Mouse (Mus musculus) C2C12 (cell line): ENCODE results near the gene Usp21. TPM values are rescaled to one million over a fixed set of nuclear protein-coding genes. Genes with fewer than 3 reads are reported as not detected.

Source experiments
- H3K27me3 ChIP-seq: one replicate; pipeline ENCODE4 v1.6.1; 2011; ENCODE audit not compliant: control insufficient read depth, insufficient read depth, insufficient read length
- H3K36me3 ChIP-seq: one replicate; pipeline ENCODE4 v1.6.1; 2011; ENCODE audit not compliant: control insufficient read depth, insufficient read depth
- H3K4me3 ChIP-seq: one replicate; pipeline ENCODE4 v1.5.1; 2011; ENCODE audit warnings: mild to moderate bottlenecking, control low read depth; ENCODE audit not compliant: poor library complexity, insufficient read depth, severe bottlenecking
- H3K79me2 ChIP-seq: one replicate; pipeline ENCODE4 v1.6.1; 2011; ENCODE audit not compliant: control insufficient read depth, insufficient read depth
- H3K79me3 ChIP-seq: one replicate; pipeline ENCODE4 v1.6.1; 2011; ENCODE audit warnings: low read depth, control low read depth
- H3ac ChIP-seq: one replicate; pipeline ENCODE3; 2011; ENCODE audit warnings: low read depth; ENCODE audit not compliant: control insufficient read depth, insufficient read length
- CEBPB ChIP-seq: IDR thresholded peaks from one replicate; pipeline ENCODE4 v1.6.1; 2011; ENCODE audit warnings: low read depth, mild to moderate bottlenecking, control low read depth, moderate library complexity
- CTCF ChIP-seq: IDR thresholded peaks from one replicate; pipeline ENCODE4 v1.5.1; 2011; ENCODE audit not compliant: control insufficient read depth, insufficient read depth, insufficient read length
- FOSL1 ChIP-seq: IDR thresholded peaks from one replicate; pipeline ENCODE4 v1.8.0; 2011; ENCODE audit warnings: mild to moderate bottlenecking, low read length; ENCODE audit not compliant: poor library complexity, insufficient read depth, severe bottlenecking
- MAX ChIP-seq: IDR thresholded peaks from one replicate; pipeline ENCODE4 v1.6.1; 2011; ENCODE audit warnings: mild to moderate bottlenecking, control low read depth
- MYOD1 ChIP-seq: IDR thresholded peaks from one replicate; pipeline ENCODE4 v1.6.1; 2011; ENCODE audit warnings: low read depth; ENCODE audit not compliant: control insufficient read depth, insufficient read length
- MYOG ChIP-seq: IDR thresholded peaks from one replicate; pipeline ENCODE4 v1.6.1; 2011; ENCODE audit not compliant: control insufficient read depth, insufficient read length; ENCODE audit errors: extremely low read depth
- USF1 ChIP-seq: IDR thresholded peaks from one replicate; pipeline ENCODE4 v1.6.1; 2011; ENCODE audit warnings: low read depth, mild to moderate bottlenecking, control low read depth, moderate library complexity
- polyA plus RNA-seq: library from polyadenylated mRNA; unstranded; fragments of >200 nt; fragmentation: generic; extraction: Trizol; gene quantifications from one replicate; pipeline ENCODE4 v1.2.1, GENCODE M21; 2012; ENCODE audit warnings: missing spikeins

Gene Usp21
- polyA plus RNA-seq, 1 experiment = 20.6 TPM

DNA sequence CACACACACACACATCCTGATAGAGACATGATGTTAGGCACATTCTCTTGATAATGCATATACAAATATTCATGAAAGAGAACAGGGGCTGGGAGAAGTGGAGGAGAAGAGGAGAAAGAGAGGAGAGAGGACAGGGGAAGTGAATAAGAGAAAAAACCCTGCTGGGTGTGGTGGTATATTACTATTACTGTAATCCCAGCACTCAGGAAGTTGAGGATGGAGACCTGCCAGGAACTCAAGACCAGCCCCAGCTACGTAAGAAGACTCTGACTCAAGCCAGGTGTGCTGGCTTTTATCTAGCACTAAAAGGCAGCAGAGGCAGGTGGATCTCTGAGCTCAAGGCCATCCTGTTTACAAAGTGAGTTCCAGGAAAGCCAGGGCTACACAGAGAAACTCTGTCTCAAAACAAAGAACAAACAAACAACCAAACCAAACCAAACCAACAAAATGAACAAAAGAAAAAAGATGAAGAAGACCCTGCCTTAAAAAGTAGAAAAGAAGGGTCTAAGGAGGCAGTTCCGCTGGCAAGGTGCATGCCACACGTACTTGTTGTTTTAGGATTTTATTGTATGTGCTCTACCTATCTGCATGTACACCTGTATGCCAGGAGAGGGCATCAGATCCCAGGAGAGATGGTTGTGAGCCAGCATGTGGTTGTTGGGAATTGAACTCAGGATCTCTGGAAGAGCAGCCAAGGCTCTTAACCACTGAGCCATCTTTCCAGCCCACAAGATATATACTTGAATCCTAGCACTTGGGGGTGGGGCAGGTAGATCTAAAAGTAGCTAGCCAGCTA, 23.9 kb downstream of the Usp21 start:
- Histone ChIP-seq H3K36me3 (peaks cover 4% of the 10 kb centered on the region), H3K79me3 (no peaks in the 10 kb centered on the region), H3K27me3 (no peaks in the 10 kb centered on the region), H3K79me2 (no peaks in the 10 kb centered on the region), H3K4me3 (no peak overlapping the region), H3ac (no peak overlapping the region)
- TF ChIP-seq MYOG = no peak
- no peak for TF ChIP-seq CEBPB
- no peak for TF ChIP-seq FOSL1
- TF ChIP-seq CTCF = no peak
- TF ChIP-seq MYOD1 = no peak
- no peak for TF ChIP-seq MAX

DNA sequence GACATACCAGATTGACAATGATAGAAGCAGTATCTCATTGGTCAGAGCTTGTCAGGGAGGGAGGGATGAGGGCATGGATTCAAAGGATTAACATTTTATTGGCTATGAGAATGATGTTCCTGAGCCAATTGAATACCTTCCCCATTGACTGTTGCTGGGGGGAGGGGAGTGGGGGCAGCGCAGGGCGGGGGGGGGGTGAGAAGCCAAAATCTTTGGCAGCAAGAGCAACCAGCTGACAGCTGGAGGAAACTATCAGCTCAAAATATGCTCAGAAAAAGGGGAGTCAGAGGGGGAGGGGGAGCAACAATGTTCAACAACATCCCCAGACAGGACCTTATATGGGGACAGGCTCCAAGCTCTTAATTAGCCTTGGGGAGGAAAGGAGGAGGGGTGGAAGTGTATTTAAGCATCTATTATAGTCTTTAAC, 24.6 kb downstream of the Usp21 start:
- Histone ChIP-seq H3K4me3 (no peak overlapping the region), H3K79me3 (no peaks in the 10 kb centered on the region), H3K27me3 (no peaks in the 10 kb centered on the region), H3ac (no peak overlapping the region), H3K36me3 (peaks cover 4% of the 10 kb centered on the region), H3K79me2 (no peaks in the 10 kb centered on the region)
- TF ChIP-seq CTCF (no peak), USF1 (no peak), FOSL1 (no peak), CEBPB (no peak), MYOG (no peak), MYOD1 (no peak), MAX (no peak)

DNA sequence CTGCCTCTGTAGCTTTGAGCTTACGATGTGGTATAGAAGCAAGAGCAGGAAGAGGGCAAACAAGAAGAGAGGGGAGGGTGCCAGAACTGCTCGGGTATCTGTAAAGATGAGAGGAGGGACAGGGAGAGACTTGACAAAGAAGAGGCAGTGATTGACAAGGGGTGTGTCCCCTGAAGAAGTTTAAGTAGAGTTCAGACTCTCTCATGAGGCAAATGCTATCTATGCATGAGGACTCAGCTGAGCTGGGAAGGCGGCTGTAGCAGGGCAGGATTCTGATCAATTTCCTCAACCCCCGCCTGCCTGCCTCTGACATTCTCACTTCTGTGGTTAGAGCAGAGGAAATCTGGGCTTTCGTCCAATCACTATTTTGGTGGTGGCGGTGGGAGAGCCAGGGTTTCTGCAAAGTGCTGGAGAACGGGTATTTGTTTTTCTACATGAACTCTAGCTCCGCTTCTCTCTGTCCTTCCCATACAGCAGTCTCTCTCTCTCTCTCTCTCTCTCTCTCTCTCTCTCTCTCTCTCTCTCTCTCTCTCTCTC, 25.1 kb downstream of the Usp21 start:
- H3K79me2 ChIP-seq = no peaks in the 10 kb centered on the region
- TF ChIP-seq MYOG = no peak
- no peak for TF ChIP-seq CTCF
- TF ChIP-seq MYOD1 = no peak
- no peak for TF ChIP-seq MAX
- no peak for TF ChIP-seq FOSL1
- no peak for TF ChIP-seq CEBPB
- no peak for TF ChIP-seq USF1
- H3K79me3 ChIP-seq = no peaks in the 10 kb centered on the region
- H3K36me3 ChIP-seq = peaks cover 4% of the 10 kb centered on the region
- H3K4me3 ChIP-seq = peak overlapping the region; percentile 11
- H3K27me3 ChIP-seq = no peaks in the 10 kb centered on the region
- peak overlapping the region; percentile 51 for H3ac ChIP-seq

DNA sequence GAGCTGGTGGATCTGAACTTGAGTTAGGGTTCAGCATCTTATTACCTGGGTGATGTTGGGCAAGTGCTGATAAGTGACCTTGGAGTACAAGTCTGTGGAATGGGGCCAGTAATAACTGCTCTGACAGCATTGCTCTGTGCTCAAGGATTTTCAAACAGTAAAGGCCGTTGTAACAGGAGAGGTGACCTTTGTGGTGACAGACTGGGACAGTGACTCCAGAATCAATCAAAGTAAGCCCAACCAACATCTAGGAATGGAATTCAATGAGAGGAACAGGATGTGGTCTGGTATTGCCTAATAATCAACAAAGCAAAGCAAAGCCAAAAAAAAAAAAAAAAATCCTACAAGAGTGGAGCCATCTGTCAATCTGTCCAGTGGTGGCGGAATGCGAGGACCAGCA, 27.5 kb downstream of the Usp21 start:
- Histone ChIP-seq H3K4me3 (no peak overlapping the region), H3K27me3 (no peaks in the 10 kb centered on the region), H3K79me2 (no peaks in the 10 kb centered on the region), H3ac (no peak overlapping the region), H3K36me3 (peaks cover 4% of the 10 kb centered on the region), H3K79me3 (no peaks in the 10 kb centered on the region)
- TF ChIP-seq CTCF (no peak), CEBPB (no peak), MYOD1 (no peak), MAX (no peak), FOSL1 (no peak), USF1 (no peak), MYOG (no peak)

DNA sequence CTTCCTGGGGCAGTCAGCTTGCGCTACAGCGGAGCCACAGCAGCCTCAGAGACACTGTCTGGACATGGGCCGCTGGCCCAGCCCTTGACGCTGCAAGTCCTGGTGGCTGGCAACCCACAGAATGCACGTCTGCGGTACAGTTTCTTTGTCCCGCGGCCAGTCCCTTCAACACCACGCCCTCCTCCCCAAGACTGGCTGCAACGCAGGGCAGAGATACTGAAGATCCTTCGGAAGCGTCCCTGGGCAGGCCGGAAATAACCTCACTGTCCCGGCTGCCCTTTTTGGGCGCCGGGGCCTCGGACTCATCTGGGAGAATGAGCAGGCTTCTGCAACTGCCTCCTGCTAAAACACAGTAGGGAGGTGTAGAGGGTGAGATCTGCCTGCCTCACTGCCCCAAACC, 28.9 kb downstream of the Usp21 start:
- Histone ChIP-seq H3ac (no peak overlapping the region), H3K27me3 (no peaks in the 10 kb centered on the region), H3K4me3 (no peak overlapping the region), H3K79me3 (no peaks in the 10 kb centered on the region), H3K79me2 (no peaks in the 10 kb centered on the region), H3K36me3 (peaks cover 7% of the 10 kb centered on the region)
- TF ChIP-seq CTCF = no peak
- no peak for TF ChIP-seq FOSL1
- no peak for TF ChIP-seq MYOG
- TF ChIP-seq USF1 = no peak
- TF ChIP-seq CEBPB = no peak
- TF ChIP-seq MYOD1 = no peak
- TF ChIP-seq MAX = no peak

DNA sequence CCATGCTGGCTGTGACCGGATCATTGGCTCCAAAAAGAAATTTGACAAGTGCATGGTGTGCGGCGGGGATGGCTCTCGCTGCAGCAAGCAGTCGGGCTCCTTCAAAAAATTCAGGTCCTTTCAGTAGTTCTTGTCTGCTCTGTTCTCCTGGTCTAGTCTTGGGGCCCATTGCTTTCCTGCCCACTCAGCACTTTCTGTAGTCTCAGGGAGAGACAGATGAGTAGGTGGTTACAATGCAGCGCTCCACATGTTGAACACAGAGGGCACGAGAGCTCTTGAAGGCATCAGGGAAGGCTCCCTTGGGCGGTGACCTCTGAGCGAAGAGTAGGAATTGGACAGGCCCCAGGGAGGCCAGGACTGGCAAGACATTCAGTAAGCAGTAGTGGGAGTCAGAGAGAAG, 30.0 kb downstream of the Usp21 start:
- no peaks in the 10 kb centered on the region for H3K79me2 ChIP-seq
- H3K36me3 ChIP-seq = peaks cover 9% of the 10 kb centered on the region
- no peaks in the 10 kb centered on the region for H3K79me3 ChIP-seq
- no peak overlapping the region for H3K4me3 ChIP-seq
- TF ChIP-seq USF1 = no peak
- TF ChIP-seq FOSL1 = no peak
- TF ChIP-seq CEBPB = no peak
- no peak for TF ChIP-seq MAX
- no peak for TF ChIP-seq MYOG
- TF ChIP-seq MYOD1 = no peak
- no peak for TF ChIP-seq CTCF
- H3K27me3 ChIP-seq = no peaks in the 10 kb centered on the region
- no peak overlapping the region for H3ac ChIP-seq
